Mouse (Mus musculus): ENCODE measurements around the gene Glce. TPM values are rescaled to one million over a fixed set of nuclear protein-coding genes. Genes with fewer than 3 reads are reported as not detected.

The Glce gene
- polyA plus RNA-seq, 1 experiment from 2014 or later = 19.4 TPM

DNA sequence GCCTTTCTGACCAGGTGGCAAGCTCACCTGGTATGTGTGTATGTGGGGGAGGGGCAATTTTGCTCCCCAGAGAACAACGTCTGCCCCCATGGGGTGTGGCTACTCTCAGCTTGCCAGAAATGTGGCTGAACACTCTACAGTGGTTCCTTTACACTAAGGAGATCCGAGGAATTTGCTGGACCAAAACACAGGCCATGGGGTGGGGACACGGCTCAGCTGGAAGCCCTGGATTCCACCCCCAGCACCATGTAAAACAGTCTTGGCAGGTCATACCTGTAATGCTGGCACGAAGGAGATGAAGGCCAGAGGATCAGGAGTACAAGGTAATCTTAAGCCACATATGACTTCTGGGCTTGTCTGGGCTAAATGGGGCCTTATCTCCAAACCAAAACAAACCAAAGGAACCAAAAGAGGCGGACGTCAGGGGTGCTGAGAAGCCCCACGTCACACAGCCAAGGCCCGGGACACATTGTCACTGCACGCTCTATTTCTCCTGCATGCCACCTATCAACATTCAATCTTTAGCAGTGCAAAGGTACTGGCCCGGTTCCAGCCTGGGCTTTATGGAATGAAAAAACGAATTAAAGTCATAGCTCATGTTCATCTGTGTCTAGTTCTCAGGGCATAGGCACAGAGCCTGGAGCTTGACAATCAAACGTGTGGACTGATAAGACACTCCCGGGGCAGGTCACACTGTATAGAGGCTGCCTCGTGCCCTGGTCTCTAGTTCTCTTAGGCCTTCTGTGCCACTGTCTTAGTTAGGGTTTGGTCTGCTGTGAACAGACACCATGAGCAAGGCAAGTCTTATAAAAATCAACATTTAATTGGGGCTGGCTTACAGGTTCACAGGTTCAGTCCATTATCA lies 104.0 kb downstream of the Glce start:
- H3K4me1 ChIP-seq (ENCODE audit: control insufficient read depth, insufficient read depth, low read length) = no peaks in the 10 kb centered on the region
- H3K27me3 ChIP-seq (ENCODE audit: control insufficient read depth, insufficient read depth, low read length) = no peaks in the 10 kb centered on the region
- H3K9ac ChIP-seq (ENCODE audit: low read length) = no peak overlapping the region
- DNase-seq (ENCODE audit: low spot score, missing footprints) (no peak), ATAC-seq (ENCODE audit: low FRiP score) (no peak)
- no peak overlapping the region for H3K4me3 ChIP-seq (ENCODE audit: low read depth, low read length)
- no peaks in the 10 kb centered on the region for H3K36me3 ChIP-seq (ENCODE audit: control insufficient read depth, insufficient read depth, low read length)
- no peak overlapping the region for H3K4me2 ChIP-seq
- H3K27ac ChIP-seq (ENCODE audit: low read depth, low read length) = no peak overlapping the region
- 87% methylated on average over 14 of the region's 14 CpGs for WGBS
- no peaks in the 10 kb centered on the region for H3K9me3 ChIP-seq (ENCODE audit: control insufficient read depth, low read length)

DNA sequence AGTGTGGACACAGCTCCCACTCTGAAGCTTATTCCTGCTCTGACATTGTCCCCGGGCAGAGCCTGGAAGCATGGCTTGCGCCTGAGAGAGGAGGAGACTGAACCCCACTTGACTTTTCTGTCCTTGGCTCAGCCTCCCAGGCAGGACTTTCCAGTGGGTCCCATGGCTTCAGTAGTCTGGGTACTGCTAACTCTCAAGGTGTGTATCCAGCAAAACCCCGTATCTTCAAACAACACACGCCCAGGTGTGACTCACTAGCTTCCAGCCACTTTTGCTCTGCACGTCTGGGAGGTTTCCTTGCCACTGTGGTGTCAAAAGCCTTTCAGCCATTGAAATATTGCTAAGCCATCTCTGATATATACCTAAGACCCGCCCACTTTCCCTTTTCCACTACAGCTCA lies 105.1 kb downstream of the Glce start:
- ATAC-seq (ENCODE audit: low FRiP score) (no peak), DNase-seq (ENCODE audit: low spot score, missing footprints) (no peak)
- 86% methylated on average over 6 of the region's 6 CpGs for WGBS
- H3K9me3 ChIP-seq (ENCODE audit: control insufficient read depth, low read length) = no peaks in the 10 kb centered on the region
- H3K36me3 ChIP-seq (ENCODE audit: control insufficient read depth, insufficient read depth, low read length) = no peaks in the 10 kb centered on the region
- H3K9ac ChIP-seq (ENCODE audit: low read length) = no peak overlapping the region
- H3K27ac ChIP-seq (ENCODE audit: low read depth, low read length) = no peak overlapping the region
- no peak overlapping the region for H3K4me2 ChIP-seq
- no peaks in the 10 kb centered on the region for H3K27me3 ChIP-seq (ENCODE audit: control insufficient read depth, insufficient read depth, low read length)
- H3K4me3 ChIP-seq (ENCODE audit: low read depth, low read length) = no peak overlapping the region
- H3K4me1 ChIP-seq (ENCODE audit: control insufficient read depth, insufficient read depth, low read length) = no peaks in the 10 kb centered on the region

- no peaks in the 10 kb centered on the region for H3K36me3 ChIP-seq (ENCODE audit: control insufficient read depth, insufficient read depth, low read length)
- 76% methylated on average over 3 of the region's 3 CpGs for WGBS
- no peaks in the 10 kb centered on the region for H3K9me3 ChIP-seq (ENCODE audit: control insufficient read depth, low read length)
- H3K4me1 ChIP-seq (ENCODE audit: control insufficient read depth, insufficient read depth, low read length) = no peaks in the 10 kb centered on the region
- no peak overlapping the region for H3K4me3 ChIP-seq (ENCODE audit: low read depth, low read length)
- H3K9ac ChIP-seq (ENCODE audit: low read length) = no peak overlapping the region
- no peaks in the 10 kb centered on the region for H3K27me3 ChIP-seq (ENCODE audit: control insufficient read depth, insufficient read depth, low read length)
- no peak for DNase-seq (ENCODE audit: low spot score, missing footprints)
- no peak for ATAC-seq (ENCODE audit: low FRiP score)
- no peak overlapping the region for H3K27ac ChIP-seq (ENCODE audit: low read depth, low read length)
- no peak overlapping the region for H3K4me2 ChIP-seq
Observed at GRCm38 (mm10) chr9:62015504-62015903, 107.0 kb downstream of the Glce start.

DNA sequence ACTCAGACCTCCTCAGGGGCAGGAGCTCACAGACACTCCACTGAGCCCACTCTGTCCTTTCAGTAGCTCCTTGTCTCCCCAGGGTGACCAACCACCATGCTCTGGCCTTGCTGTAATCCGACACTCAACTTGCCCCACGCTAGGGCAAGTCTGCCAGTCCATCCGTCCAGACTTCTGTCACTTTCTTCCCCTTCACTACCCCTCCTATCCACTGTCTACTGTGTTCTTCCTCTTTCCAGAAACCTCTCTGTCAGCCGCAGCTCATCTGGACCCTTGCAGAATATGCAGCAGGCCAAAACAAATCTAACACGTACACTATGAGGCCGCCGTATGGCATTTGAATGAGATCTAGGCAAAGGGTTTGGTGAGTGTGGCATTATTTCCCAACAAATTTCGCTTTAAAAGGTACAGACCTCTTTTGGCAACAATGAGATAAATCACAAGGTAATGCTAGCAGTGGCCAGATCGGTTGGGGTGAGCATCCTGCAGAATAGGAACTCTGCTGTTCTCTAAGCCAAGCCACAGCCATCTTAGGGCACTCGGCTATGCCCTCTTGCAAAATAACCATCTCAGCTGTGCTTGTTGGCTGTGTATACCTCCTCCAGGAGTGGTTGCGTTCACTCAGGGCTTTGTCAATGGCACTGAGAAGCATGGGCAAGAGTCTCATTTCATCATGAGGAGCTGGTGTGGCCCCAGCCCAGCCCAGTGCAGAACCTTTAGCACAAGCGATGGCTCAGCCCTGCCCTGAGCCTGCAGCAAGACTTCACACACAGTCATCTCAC lies 108.9 kb downstream of the Glce start:
- Histone ChIP-seq H3K36me3 (ENCODE audit: control insufficient read depth, insufficient read depth, low read length) (no peaks in the 10 kb centered on the region), H3K27ac (ENCODE audit: low read depth, low read length) (no peak overlapping the region), H3K4me1 (ENCODE audit: control insufficient read depth, insufficient read depth, low read length) (no peaks in the 10 kb centered on the region), H3K4me2 (no peak overlapping the region), H3K4me3 (ENCODE audit: low read depth, low read length) (no peak overlapping the region), H3K27me3 (ENCODE audit: control insufficient read depth, insufficient read depth, low read length) (no peaks in the 10 kb centered on the region), H3K9me3 (ENCODE audit: control insufficient read depth, low read length) (no peaks in the 10 kb centered on the region), H3K9ac (ENCODE audit: low read length) (no peak overlapping the region)
- no peak for ATAC-seq (ENCODE audit: low FRiP score)
- no peak for DNase-seq (ENCODE audit: low spot score, missing footprints)
- 77% methylated on average over 12 of the region's 12 CpGs for WGBS

DNA sequence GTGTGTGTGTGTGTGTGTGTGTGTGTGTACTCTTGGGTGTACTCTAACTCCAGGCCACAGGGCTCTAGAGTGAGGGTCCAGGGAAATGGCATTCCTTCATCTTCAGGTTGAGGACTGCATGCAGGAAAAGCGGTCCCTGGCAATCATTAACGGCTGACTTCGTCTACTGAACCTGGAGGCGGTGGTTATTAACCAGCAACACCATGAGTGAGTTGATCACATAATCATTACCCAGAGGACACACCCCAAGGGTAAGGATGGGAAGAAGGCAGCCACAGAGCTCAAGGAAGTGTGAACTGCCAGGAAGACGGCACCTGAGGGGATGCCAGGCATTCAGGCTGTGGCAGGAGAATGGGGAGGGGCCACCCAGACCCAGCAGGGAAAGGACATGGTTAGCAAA lies 114.1 kb downstream of the Glce start:
- no peak overlapping the region for H3K4me3 ChIP-seq (ENCODE audit: low read depth, low read length)
- no peak overlapping the region for H3K27ac ChIP-seq (ENCODE audit: low read depth, low read length)
- no peaks in the 10 kb centered on the region for H3K9me3 ChIP-seq (ENCODE audit: control insufficient read depth, low read length)
- no peak for DNase-seq (ENCODE audit: low spot score, missing footprints)
- H3K27me3 ChIP-seq (ENCODE audit: control insufficient read depth, insufficient read depth, low read length) = no peaks in the 10 kb centered on the region
- WGBS = 88% methylated on average over 5 of the region's 5 CpGs
- H3K4me2 ChIP-seq = no peak overlapping the region
- H3K9ac ChIP-seq (ENCODE audit: low read length) = no peak overlapping the region
- peaks cover 3% of the 10 kb centered on the region; the same call in 1 of the 2 replicates for H3K4me1 ChIP-seq (ENCODE audit: control insufficient read depth, insufficient read depth, low read length)
- no peak for ATAC-seq (ENCODE audit: low FRiP score)
- no peaks in the 10 kb centered on the region for H3K36me3 ChIP-seq (ENCODE audit: control insufficient read depth, insufficient read depth, low read length)

Small RNA genes within 50 kb of the gene (microRNA-seq; reads per million reads assigned to microRNA genes)
- gene Mir5133 = 1.5 reads per million

Other genes starting within 250 kb of the Glce start
- 980 and 1,048 TPM in 2 replicates for gene Rplp1, start 208.1 kb downstream of the Glce start, polyA plus RNA-seq (2014; fragmentation: Nextera tagmentation; extraction: Ambion mirVana)
- 110 and 120 TPM in 2 replicates for gene Kif23, start 175.9 kb downstream of the Glce start, polyA plus RNA-seq (2014; fragmentation: Nextera tagmentation; extraction: Ambion mirVana)
- 0.26 and 0.37 TPM in 2 replicates for gene Paqr5, start 95.8 kb downstream of the Glce start, polyA plus RNA-seq (2014; fragmentation: Nextera tagmentation; extraction: Ambion mirVana)
- not detected in 2 replicates for gene Spesp1, start 159.6 kb upstream of the Glce start, polyA plus RNA-seq (2014; fragmentation: Nextera tagmentation; extraction: Ambion mirVana)
- gene Anp32a, start 218.6 kb upstream of the Glce start, polyA plus RNA-seq (2014; fragmentation: Nextera tagmentation; extraction: Ambion mirVana) = 194 and 220 TPM in 2 replicates